Mouse (Mus musculus): Measurements from ENCODE around the gene Lix1.

The Lix1 gene

GRCm38 (mm10) chr17:17402222-17403004 is at the start of gene Lix1:
Gene Lix1 (plus strand): TSS chr17:17402672.
- CTCF ChIA-PET = interaction anchor here (0.5 kb wide), 1 partner anchor 27 kb away, joined by 4 read pairs; no protein-coding TSS in a partner anchor

- CTCF ChIA-PET = no interaction called here
Observed at GRCm38 (mm10) chr17:17373550-17373917, 28.9 kb upstream of the Lix1 start.

GRCm38 (mm10) chr17:17373918-17374910 is 28.3 kb upstream of the Lix1 start, which contains the start of gene Riok2:
Gene Riok2 (plus strand): TSS chr17:17374309.
- CTCF ChIA-PET = no interaction called here

GRCm38 (mm10) chr17:17375581-17375980 is 26.9 kb upstream of the Lix1 start:
- CTCF ChIA-PET = no interaction called here

- CTCF ChIA-PET = interaction anchor here (0.6 kb wide), 1 partner anchor 55 kb away, joined by 5 read pairs; no protein-coding TSS in a partner anchor
Observed at GRCm38 (mm10) chr17:17383703-17384102, 18.8 kb upstream of the Lix1 start.

- CTCF ChIA-PET = no interaction called here
Observed at GRCm38 (mm10) chr17:17384502-17384901, 18.0 kb upstream of the Lix1 start.

GRCm38 (mm10) chr17:17386117-17386516 is 16.4 kb upstream of the Lix1 start:
- CTCF ChIA-PET = no interaction called here

- CTCF ChIA-PET = interaction anchor here (0.6 to 0.7 kb wide), 3 partner anchors 31 to 191 kb away, joined by 3 to 5 read pairs (median 4); no protein-coding TSS in a partner anchor
Observed at GRCm38 (mm10) chr17:17391823-17392222, 10.6 kb upstream of the Lix1 start.

- CTCF ChIA-PET = no interaction called here
Observed at GRCm38 (mm10) chr17:17392863-17393262, 9.6 kb upstream of the Lix1 start.

GRCm38 (mm10) chr17:17393300-17393699 is 9.2 kb upstream of the Lix1 start:
- CTCF ChIA-PET = interaction anchor here (1.1 kb wide), 1 partner anchor 252 kb away, joined by 5 read pairs; no protein-coding TSS in a partner anchor

- CTCF ChIA-PET = interaction anchor here (0.6 to 1.2 kb wide), 7 partner anchors 16 to 355 kb away, joined by 3 to 7 read pairs (median 5); no protein-coding TSS in a partner anchor
Observed at GRCm38 (mm10) chr17:17394336-17394735, 8.1 kb upstream of the Lix1 start.

GRCm38 (mm10) chr17:17396869-17397268 is 5.6 kb upstream of the Lix1 start:
- CTCF ChIA-PET = no interaction called here

GRCm38 (mm10) chr17:17398664-17399063 is 3.8 kb upstream of the Lix1 start:
- CTCF ChIA-PET = no interaction called here

GRCm38 (mm10) chr17:17403038-17403437 is 566 bp downstream of the Lix1 start:
- CTCF ChIA-PET = no interaction called here

- CTCF ChIA-PET = no interaction called here
Observed at GRCm38 (mm10) chr17:17403578-17404112, 1.2 kb downstream of the Lix1 start.

- CTCF ChIA-PET = no interaction called here
Observed at GRCm38 (mm10) chr17:17404811-17405544, 2.5 kb downstream of the Lix1 start.

GRCm38 (mm10) chr17:17405606-17406005 is 3.1 kb downstream of the Lix1 start:
- CTCF ChIA-PET = no interaction called here

GRCm38 (mm10) chr17:17408137-17408536 is 5.7 kb downstream of the Lix1 start:
- CTCF ChIA-PET = no interaction called here

- CTCF ChIA-PET = no interaction called here
Observed at GRCm38 (mm10) chr17:17408720-17409478, 6.4 kb downstream of the Lix1 start.

- CTCF ChIA-PET = no interaction called here
Observed at GRCm38 (mm10) chr17:17409601-17410000, 7.1 kb downstream of the Lix1 start.

GRCm38 (mm10) chr17:17411443-17411842 is 9.0 kb downstream of the Lix1 start:
- CTCF ChIA-PET = no interaction called here

All from spleen, embryonic (tissue).